1 mouse cellular context compared by ENCODE assay signal in genomic region chr13:22039364-22039763, GRCm38 (mm10).
A peak's percentile ranks its signal among the peaks of the same experiment; 100 is the strongest.
TF ChIP-seq lines count a peak whose summit lies in the region.

No protein-coding gene starts in this region.

TF ChIP-seq in MEL, 35 proteins besides CTCF, POLR2A, EP300 and RAD21:
- TF ChIP-seq RCOR1 (IDR thresholded peaks at IDR 0.05; ENCODE audit: low read depth, low read length) (no peak), E2F4 (IDR thresholded peaks at IDR 0.05; ENCODE audit: borderline replicate concordance, low read depth, low read length) (no peak), TBP (IDR thresholded peaks at IDR 0.05; ENCODE audit: low read depth, low read length) (peak; percentile 91)
TF ChIP-seq in MEL: peak in this region for 1.
